Mouse (Mus musculus) liver, embryonic 15.5 days (tissue): ENCODE measurements around the gene Bend5. TPM values are rescaled to one million over a fixed set of nuclear protein-coding genes. Genes with fewer than 3 reads are reported as not detected.

Experiments
- ATAC-seq: fragments of 200-750 bp; cut with Nextera tagmentation; 2 replicates; pipeline ENCODE4 v1.8.0; 2017; ENCODE audit warnings: moderate number of reproducible peaks, mild to moderate bottlenecking, moderate library complexity; ENCODE audit not compliant: insufficient read depth
- H3K27ac ChIP-seq: fragments of 300-500 bp; sonication (generic); replicated peaks from 2 replicates; pipeline ENCODE4 v1.5.1; 2015; ENCODE audit warnings: mild to moderate bottlenecking, inconsistent platforms
- H3K27me3 ChIP-seq: fragments of 300-500 bp; sonication (generic); 2 replicates; pipeline ENCODE4 v1.6.1; 2015; ENCODE audit warnings: mild to moderate bottlenecking, inconsistent platforms
- H3K36me3 ChIP-seq: fragments of 300-500 bp; sonication (generic); replicated peaks from 2 replicates; pipeline ENCODE4 v1.6.1; 2015; ENCODE audit warnings: moderate library complexity, mild to moderate bottlenecking, inconsistent platforms
- H3K4me1 ChIP-seq: fragments of 300-500 bp; sonication (generic); replicated peaks from 2 replicates; pipeline ENCODE4 v1.6.1; 2015; ENCODE audit warnings: inconsistent platforms
- H3K4me2 ChIP-seq: fragments of 300-500 bp; sonication (generic); 2 replicates; pipeline ENCODE4 v1.6.1; 2015; ENCODE audit warnings: moderate library complexity, mild to moderate bottlenecking, inconsistent platforms
- H3K4me3 ChIP-seq: fragments of 300-500 bp; sonication (generic); replicated peaks from 2 replicates; pipeline ENCODE4 v1.5.1; 2015; ENCODE audit warnings: mild to moderate bottlenecking, inconsistent platforms
- H3K9ac ChIP-seq: fragments of 300-500 bp; sonication (generic); 2 replicates; pipeline ENCODE4 v1.6.1; 2015; ENCODE audit warnings: moderate library complexity, mild to moderate bottlenecking, inconsistent platforms
- H3K9me3 ChIP-seq: fragments of 300-500 bp; sonication (generic); replicated peaks from 2 replicates; pipeline ENCODE4 v1.6.1; 2016; ENCODE audit warnings: inconsistent platforms
- WGBS: fragments of 180-500 bp; shearing (Covaris S2); methylation state at CpG from one replicate; pipeline ENCODE4 v1.1.7; 2015; ENCODE audit warnings: mixed read lengths; ENCODE audit not compliant: insufficient replicate concordance; 5-methylcytosine and 5-hydroxymethylcytosine counted together
- polyA plus RNA-seq: library from polyadenylated mRNA; unstranded; fragments of >200 nt; fragmentation: Nextera tagmentation; extraction: Ambion mirVana; gene quantifications from 2 replicates; pipeline ENCODE4 v1.2.1, GENCODE M21; 2015

Gene Bend5
- polyA plus RNA-seq, 1 experiment from 2014 or later: 0.68 TPM

GRCm38 (mm10) chr4:111442435-111443238, 27.8 kb downstream of the Bend5 start:
- H3K27ac ChIP-seq: no peak overlapping the region
- WGBS: 26% methylated on average over 1 of the region's 1 CpGs
- no peak for ATAC-seq

GRCm38 (mm10) chr4:111443906-111444615, 29.3 kb downstream of the Bend5 start:
- no peak for ATAC-seq
- Histone ChIP-seq H3K4me3 (no peak overlapping the region), H3K9ac (no peak overlapping the region), H3K27me3 (no peaks in the 10 kb centered on the region), H3K4me1 (no peaks in the 10 kb centered on the region; the same call in 1 of the 2 replicates), H3K27ac (no peak overlapping the region), H3K36me3 (no peaks in the 10 kb centered on the region), H3K4me2 (no peak overlapping the region), H3K9me3 (no peaks in the 10 kb centered on the region)
- 70% methylated on average over 10 of the region's 10 CpGs for WGBS

More at GRCm38 (mm10) chr4:111442435-111443238, 27.8 kb downstream of the Bend5 start:
- H3K36me3 ChIP-seq: no peaks in the 10 kb centered on the region
- no peaks in the 10 kb centered on the region; the same call in 1 of the 2 replicates for H3K4me1 ChIP-seq
- no peak overlapping the region for H3K9ac ChIP-seq
- no peak overlapping the region for H3K4me2 ChIP-seq
- H3K27me3 ChIP-seq: no peaks in the 10 kb centered on the region
- H3K4me3 ChIP-seq: no peak overlapping the region
- H3K9me3 ChIP-seq: no peaks in the 10 kb centered on the region

GRCm38 (mm10) chr4:111444616-111445160, 29.9 kb downstream of the Bend5 start:
- no peak overlapping the region for H3K27ac ChIP-seq
- H3K4me2 ChIP-seq: no peak overlapping the region
- H3K9me3 ChIP-seq: no peaks in the 10 kb centered on the region
- no peaks in the 10 kb centered on the region; the same call in 1 of the 2 replicates for H3K4me1 ChIP-seq
- no peak overlapping the region for H3K9ac ChIP-seq
- H3K36me3 ChIP-seq: no peaks in the 10 kb centered on the region
- no peaks in the 10 kb centered on the region for H3K27me3 ChIP-seq
- 70% methylated on average over 1 of the region's 1 CpGs for WGBS
- ATAC-seq: no peak
- no peak overlapping the region for H3K4me3 ChIP-seq

GRCm38 (mm10) chr4:111447918-111448317, 33.1 kb downstream of the Bend5 start:
- Histone ChIP-seq H3K4me2 (no peak overlapping the region), H3K27ac (no peak overlapping the region), H3K4me1 (no peaks in the 10 kb centered on the region), H3K4me3 (no peak overlapping the region), H3K9ac (no peak overlapping the region), H3K9me3 (no peaks in the 10 kb centered on the region), H3K27me3 (no peaks in the 10 kb centered on the region), H3K36me3 (no peaks in the 10 kb centered on the region)
- WGBS: 58% methylated on average over 3 of the region's 3 CpGs
- ATAC-seq: no peak

GRCm38 (mm10) chr4:111448586-111448985, 33.8 kb downstream of the Bend5 start:
- no peak overlapping the region for H3K9ac ChIP-seq

GRCm38 (mm10) chr4:111449442-111450199, 34.8 kb downstream of the Bend5 start:
- Histone ChIP-seq H3K27ac (no peak overlapping the region), H3K4me3 (no peak overlapping the region), H3K4me1 (no peaks in the 10 kb centered on the region), H3K4me2 (no peak overlapping the region), H3K36me3 (no peaks in the 10 kb centered on the region), H3K9ac (no peak overlapping the region), H3K9me3 (no peaks in the 10 kb centered on the region), H3K27me3 (no peaks in the 10 kb centered on the region)
- ATAC-seq: no peak
- WGBS: 48% methylated on average over 7 of the region's 7 CpGs

More at GRCm38 (mm10) chr4:111448586-111448985, 33.8 kb downstream of the Bend5 start:
- Histone ChIP-seq H3K4me1 (no peaks in the 10 kb centered on the region), H3K27me3 (no peaks in the 10 kb centered on the region), H3K4me2 (no peak overlapping the region), H3K9me3 (no peaks in the 10 kb centered on the region), H3K4me3 (no peak overlapping the region), H3K36me3 (no peaks in the 10 kb centered on the region), H3K27ac (no peak overlapping the region)
- 77% methylated on average over 4 of the region's 4 CpGs for WGBS
- no peak for ATAC-seq

GRCm38 (mm10) chr4:111451283-111451918, 36.6 kb downstream of the Bend5 start:
- H3K27ac ChIP-seq: no peak overlapping the region
- no peak overlapping the region for H3K4me2 ChIP-seq
- ATAC-seq: no peak
- no peak overlapping the region for H3K9ac ChIP-seq
- H3K4me3 ChIP-seq: no peak overlapping the region
- WGBS: 62% methylated on average over 7 of the region's 7 CpGs
- H3K36me3 ChIP-seq: no peaks in the 10 kb centered on the region
- no peaks in the 10 kb centered on the region for H3K9me3 ChIP-seq
- no peaks in the 10 kb centered on the region for H3K27me3 ChIP-seq
- no peaks in the 10 kb centered on the region for H3K4me1 ChIP-seq

GRCm38 (mm10) chr4:111452192-111452591, 37.4 kb downstream of the Bend5 start:
- no peaks in the 10 kb centered on the region for H3K36me3 ChIP-seq
- no peak overlapping the region for H3K27ac ChIP-seq
- no peak for ATAC-seq
- no peaks in the 10 kb centered on the region for H3K4me1 ChIP-seq
- no peaks in the 10 kb centered on the region for H3K9me3 ChIP-seq
- H3K27me3 ChIP-seq: no peaks in the 10 kb centered on the region
- H3K4me2 ChIP-seq: no peak overlapping the region
- no peak overlapping the region for H3K4me3 ChIP-seq
- H3K9ac ChIP-seq: no peak overlapping the region
- 63% methylated on average over 5 of the region's 5 CpGs for WGBS

GRCm38 (mm10) chr4:111453275-111453674, 38.5 kb downstream of the Bend5 start:
- WGBS: 57% methylated on average over 3 of the region's 3 CpGs
- Histone ChIP-seq H3K4me2 (no peak overlapping the region), H3K4me3 (no peak overlapping the region), H3K27ac (no peak overlapping the region), H3K4me1 (no peaks in the 10 kb centered on the region), H3K9me3 (no peaks in the 10 kb centered on the region), H3K9ac (no peak overlapping the region), H3K36me3 (no peaks in the 10 kb centered on the region), H3K27me3 (no peaks in the 10 kb centered on the region)
- ATAC-seq: no peak

GRCm38 (mm10) chr4:111455621-111456020, 40.8 kb downstream of the Bend5 start:
- H3K27me3 ChIP-seq: no peaks in the 10 kb centered on the region
- ATAC-seq: no peak
- H3K9ac ChIP-seq: no peak overlapping the region
- H3K4me2 ChIP-seq: no peak overlapping the region
- no peaks in the 10 kb centered on the region for H3K36me3 ChIP-seq
- 68% methylated on average over 5 of the region's 5 CpGs for WGBS
- H3K4me1 ChIP-seq: no peaks in the 10 kb centered on the region
- H3K9me3 ChIP-seq: no peaks in the 10 kb centered on the region
- no peak overlapping the region for H3K27ac ChIP-seq
- no peak overlapping the region for H3K4me3 ChIP-seq
